Mouse (Mus musculus) T-helper 2 cell (primary cell): Measurements from ENCODE around the gene Ttk.

Experiments used
- in situ Hi-C: fragments of 300-600 bp; cut with MboI, MseI; formaldehyde crosslinking; loops from one replicate; pipeline ENCODE4 v1.15.1; 2025; ENCODE audit warnings: high pct_unique_total_duplicates

Ttk gene

DNA sequence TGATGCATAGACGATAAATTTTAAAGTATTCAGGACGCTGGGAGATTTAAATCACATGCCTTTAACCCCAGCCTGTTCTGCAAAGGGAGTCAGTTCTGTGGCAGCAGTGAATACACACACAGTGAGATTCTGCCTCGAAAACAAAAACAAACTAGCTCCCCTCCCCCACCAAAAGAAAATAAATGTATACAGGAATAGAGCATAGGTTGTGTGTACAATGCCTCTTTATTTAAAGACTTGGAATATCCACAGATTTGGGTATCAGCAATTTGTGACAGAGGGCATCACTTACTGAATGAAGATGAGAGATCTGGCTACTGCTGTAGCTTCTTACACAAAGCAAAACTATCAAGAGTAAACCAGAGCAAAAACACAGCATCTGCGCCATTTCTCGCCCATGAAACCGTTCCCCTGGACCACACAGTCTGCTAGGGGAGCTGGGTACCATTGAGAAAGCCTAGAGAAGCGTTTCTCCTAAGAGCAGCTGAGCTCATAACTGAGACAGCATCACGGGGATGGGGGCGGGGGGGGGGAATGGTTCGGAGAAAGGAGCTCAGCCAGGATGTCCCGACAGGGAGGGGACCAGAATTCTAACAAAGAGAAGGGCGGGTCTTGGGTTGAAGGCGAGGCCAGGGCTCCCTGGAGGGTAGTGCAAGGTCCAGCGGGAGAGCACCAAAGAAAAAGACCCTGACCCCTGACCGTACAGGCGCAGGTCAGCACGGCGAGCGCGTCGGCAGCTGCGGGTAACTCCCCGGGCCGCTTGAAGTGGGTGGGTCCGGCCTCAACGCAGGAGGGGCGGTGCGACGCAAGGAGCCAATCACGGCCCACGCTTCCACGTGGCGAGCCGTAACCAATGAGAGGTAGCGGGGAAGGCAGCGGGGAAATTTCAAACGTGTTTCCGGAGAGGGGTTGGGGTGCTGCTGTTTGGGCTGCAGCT, at the start of gene Ttk:
Gene Ttk, plus strand, starts transcription at position 879 of the 937 bp plus-strand sequence.
- in situ Hi-C loops, result no loop called here

DNA sequence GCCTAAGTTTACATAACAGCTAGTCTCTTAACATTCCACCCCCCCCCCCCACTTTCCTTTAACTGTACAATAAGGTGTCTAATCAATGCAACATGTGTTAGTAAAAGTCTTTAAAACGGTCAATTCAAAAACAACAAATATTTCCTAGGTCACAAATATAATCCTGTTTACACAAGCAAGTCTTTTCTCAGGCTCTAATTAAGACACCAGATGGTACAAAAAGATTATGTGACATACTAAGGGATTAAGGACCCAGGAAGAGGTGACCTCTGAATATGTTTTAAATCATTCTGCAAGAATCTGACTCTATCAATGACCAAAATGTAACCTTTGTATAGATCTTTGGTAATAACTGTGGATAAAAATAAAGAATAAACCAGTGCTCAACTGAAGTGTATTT, 49.0 kb upstream of the Ttk start:
- in situ Hi-C loops, result no loop called here

DNA sequence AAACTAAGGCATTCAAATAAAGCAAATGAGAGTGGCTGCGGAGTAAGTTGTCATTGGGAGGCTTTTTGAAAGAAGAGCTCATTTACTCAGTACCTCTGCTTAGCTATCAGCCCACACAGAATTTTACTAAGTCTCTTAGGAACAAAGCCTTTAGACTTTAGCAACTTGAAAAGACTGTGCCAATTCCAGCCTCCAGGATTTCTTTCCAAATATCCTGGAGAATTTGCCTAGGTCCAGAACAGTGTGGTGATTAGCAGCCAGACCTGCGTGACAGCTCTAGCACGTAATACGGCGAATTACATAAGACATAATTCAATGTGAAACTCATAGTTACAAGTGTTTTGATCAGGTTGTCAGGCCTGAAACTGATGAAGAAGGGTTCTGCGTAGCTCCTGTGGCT, 45.2 kb upstream of the Ttk start:
- in situ Hi-C loops, result no loop called here

DNA sequence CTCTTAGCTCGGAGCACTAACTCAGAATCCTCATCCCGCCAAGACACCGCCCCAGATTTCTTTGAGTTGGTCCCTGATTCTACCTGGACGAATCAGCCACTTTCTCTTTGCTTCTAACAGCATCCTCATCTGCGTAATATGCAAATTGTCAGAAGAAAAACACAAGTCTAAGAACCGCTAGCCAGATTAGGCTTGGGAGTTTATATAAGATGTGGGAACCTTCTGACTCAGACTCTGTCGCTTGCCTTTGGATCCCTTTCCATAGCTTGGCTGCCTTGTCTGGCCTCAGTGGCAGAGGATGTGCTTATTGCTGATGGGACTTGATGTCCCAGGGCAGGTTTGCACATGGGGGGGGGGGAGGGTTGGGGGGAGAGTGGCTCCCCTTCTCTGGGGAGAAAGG, 37.6 kb upstream of the Ttk start:
- in situ Hi-C loops, result no loop called here

DNA sequence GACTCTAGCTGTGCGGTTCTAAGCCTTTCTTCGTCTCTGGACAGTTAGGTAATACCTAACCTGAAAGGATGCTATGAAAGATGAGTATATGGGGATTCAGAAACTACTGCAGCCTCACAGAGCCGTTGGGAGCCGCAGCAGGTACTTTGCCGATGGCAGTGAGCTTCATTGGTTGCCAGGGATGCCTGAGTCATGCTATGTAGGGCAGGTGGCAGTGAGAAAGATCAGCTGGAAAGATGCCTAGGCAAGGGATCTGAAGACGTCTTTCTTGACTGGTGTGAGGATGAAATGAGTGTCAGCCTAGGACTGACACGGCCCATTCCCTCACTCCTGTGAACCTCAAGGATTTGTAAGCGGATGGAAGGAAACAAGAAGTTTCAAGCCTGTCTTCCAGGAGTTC, 36.6 kb upstream of the Ttk start:
- in situ Hi-C loops, result no loop called here

DNA sequence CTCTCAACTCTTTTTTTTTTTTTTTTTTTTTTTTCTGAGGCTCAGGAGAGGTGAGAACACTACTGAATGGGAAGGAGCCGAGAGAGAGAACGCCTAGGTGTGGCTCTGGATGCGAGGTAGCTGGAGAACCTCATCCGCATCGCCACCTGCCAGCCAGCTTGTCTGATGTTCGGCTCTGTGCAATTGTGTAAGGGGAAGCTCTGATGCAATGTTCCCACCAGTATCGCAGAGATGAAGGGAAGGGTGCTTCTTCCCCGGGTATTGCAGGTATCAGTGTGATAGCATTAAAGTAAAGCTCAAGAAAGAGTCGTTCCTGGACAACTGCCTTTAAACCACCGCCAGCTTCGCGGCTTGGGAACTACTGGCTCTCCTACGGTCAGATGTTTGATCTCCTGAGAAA, 30.1 kb upstream of the Ttk start:
- in situ Hi-C loops, result loop anchor here (10.0 kb wide), 1 partner anchor 100 kb away; no protein-coding TSS in a partner anchor

DNA sequence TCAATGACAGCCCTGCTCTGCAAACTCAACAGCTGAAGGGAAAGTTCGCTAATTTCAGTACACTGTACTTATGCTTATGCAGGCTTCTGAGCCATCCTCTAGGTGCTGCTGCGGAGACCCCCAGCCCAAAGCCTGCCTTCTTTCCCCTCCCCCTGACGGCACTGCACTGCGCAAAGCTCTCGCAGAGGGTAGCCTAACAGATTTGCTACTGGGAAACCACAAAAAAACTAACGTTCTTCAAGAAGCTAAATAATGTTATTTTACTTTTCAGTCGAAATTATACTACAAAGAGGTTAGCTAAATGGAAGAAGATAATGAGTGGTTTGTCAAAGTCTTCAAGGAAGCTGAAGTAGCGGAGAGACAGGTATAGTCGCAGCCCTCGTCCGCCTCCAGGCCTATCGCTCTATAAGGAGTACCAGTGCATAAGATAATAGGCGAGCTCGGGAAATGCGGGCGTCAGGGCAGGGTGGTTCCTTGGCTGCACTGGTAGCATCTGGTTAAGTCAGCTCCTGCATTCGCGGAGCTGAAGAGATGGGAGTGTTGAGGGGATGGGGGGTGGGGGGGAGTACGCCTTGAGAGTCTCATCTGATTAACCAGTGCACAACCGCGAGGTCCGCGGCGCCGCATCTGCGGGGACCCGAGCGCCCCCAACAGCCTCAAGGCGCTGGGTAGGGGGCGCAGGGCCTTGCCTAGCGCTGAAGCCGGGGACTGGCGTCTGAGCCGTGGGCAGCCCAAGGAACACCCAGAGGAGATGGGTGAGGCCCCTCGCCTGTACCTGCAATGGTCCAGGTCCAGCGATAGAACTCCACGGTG, 29.1 kb upstream of the Ttk start:
- in situ Hi-C loops, result loop anchor here (10.0 kb wide), 1 partner anchor 99 kb away; no protein-coding TSS in a partner anchor

DNA sequence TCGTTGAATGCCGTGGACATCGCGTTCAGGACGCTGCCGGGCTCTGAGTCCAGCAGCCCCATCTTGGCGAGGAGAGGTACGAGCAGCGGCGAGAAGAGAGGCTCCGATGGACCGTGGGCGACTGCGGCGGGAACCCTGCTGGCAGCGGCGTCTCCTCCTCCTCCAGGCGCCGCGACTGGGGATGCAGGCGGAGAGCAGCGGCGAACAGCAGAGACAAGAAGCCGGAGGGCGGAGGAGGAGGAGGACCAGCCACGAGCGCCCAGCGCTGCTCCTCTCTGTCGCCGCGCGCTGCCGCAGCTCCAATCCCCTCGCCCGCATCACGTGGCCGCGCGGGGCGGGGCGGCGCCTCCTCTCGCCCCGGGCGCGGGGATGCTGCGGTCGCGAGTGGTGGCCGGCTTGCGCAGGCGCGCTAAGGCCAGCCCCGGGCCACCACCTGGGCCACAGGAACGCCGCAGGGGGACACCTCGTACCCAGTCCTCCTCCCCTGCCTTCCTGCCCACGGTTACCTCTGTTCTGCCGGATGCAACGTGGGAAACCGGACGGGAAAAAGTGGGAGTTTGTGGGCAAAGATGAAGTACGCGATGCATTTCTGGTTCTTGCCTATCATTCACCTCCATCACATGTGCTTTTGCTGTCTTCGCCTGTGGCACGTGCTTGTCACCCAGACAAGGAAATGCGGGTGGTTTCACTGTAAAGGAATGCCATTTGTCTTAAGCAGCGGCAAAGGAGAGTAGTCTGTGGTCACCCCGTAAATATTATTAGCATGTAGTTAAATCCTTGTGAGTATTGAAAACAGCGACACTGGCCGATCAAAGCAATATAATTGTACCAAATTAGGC, 28.3 kb upstream of the Ttk start, which contains the start of gene Elovl4:
Gene Elovl4, minus strand, starts transcription at position 301 of the 839 bp plus-strand sequence.
- in situ Hi-C loops, result loop anchor here (10.0 kb wide), 1 partner anchor 99 kb away; no protein-coding TSS in a partner anchor

DNA sequence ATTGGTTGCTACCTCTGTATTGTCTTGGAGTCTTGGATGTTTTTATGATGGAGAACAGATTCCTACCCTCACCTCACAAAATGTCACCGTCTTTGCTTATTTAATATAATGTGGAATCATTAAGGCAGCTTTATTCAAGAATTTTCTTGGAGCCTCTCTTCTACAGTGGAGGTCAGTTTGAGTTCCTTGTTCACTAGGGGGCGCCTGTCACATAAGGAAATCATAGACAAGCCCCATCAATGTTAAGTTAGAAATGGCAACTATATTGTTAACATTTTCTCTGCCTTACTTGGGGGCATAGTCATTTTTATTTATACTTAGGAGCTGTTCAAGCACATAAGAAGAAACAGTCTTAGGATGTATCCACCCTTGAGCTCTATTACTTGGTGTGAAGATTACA, 26.9 kb upstream of the Ttk start:
- in situ Hi-C loops, result loop anchor here (10.0 kb wide), 1 partner anchor 97 kb away; no protein-coding TSS in a partner anchor

DNA sequence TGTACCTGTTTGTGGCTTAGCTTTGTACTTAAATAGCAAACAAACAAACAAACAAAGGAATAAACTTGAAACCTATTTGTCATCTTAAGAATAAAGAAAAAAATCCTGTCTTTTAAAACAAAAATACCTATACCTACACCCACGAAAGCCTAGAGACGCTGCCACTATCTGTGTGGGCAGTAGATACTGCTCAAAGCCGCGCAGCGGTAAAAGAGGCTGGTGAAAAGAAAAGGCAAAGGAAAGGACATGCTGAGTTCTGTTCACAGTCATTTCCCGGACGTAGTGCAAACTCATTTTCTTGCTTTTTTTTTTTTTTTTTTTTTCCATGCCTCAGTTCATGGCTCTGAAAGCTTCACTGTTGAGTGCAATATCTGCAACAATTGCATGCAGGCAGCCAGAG, 15.3 kb upstream of the Ttk start:
- in situ Hi-C loops, result no loop called here

DNA sequence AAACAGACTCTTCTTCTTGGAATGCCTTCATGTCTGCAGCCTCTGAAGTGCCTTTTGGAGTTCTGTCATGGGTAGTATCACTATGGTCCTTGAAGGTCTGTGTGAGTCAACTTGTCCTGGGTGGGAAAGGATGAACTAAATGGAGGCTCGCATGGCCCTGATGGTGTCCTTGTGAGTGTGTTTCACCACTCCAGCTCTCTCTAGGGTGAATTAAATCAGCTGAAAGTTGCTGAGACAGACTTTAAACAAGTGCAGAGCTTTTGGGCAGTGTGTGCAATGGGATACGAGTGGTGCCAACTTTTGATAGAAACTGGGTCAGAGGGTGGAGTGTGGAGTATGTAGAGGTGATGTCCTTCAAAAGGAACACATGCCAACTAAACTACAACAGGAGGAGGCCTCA, 13.5 kb upstream of the Ttk start:
- in situ Hi-C loops, result no loop called here

DNA sequence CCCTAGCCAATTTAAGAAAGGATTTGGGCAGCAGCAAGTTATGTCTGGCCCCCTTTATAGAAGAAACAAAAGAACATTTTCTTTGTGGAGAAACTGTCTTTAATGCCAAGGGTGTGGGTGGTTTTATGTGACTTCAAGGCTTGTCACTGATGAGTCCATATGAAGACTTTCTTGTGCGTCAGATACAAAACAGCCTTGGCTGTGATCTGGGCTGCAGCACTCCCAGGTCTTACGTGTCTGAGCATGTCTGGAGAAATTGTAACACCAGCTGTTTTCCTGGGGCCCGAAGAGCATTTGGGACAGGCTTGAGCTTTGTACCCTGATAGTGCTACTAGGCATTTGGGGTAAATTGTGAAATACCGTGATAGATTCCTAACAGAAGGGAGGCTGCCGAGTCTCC, 11.6 kb upstream of the Ttk start:
- in situ Hi-C loops, result no loop called here

DNA sequence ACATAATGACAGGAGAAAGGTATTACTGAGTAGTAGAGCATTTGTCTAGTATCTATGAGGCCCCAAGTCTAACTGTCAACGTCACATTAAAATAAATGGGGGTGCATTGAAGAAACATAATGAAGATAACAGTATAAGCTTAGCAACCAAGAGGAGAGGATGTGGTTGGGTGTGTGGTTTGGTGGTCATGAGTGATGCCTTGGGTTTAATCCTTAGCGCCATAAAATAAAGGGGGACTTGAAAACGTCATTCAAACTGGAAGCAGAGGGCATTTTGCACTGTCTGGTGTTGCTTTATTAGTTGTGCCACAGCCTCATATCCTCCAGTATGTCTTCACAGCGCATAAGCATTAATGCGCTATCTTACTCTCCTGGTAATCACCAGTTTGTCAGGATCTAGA, 4.6 kb upstream of the Ttk start:
- in situ Hi-C loops, result no loop called here

DNA sequence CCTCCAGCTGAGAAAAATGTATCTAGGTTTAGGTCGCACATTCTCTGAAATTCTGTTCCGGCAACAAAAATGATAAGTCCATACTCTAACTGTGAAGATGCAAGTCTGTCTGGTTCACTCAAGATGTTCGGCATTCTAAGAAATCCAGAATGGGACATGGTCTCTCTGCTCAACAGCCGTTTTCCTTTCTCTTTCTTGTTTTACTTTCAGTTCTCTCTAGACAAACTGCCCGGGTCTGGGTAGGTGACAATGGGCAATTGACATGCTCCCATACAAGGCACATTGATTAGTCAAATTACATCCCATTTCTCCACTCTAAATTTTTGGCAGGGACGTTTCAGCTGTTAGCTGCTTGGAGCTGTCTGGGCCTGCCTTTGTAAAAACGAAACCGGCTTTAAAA, 3.3 kb upstream of the Ttk start:
- in situ Hi-C loops, result no loop called here

DNA sequence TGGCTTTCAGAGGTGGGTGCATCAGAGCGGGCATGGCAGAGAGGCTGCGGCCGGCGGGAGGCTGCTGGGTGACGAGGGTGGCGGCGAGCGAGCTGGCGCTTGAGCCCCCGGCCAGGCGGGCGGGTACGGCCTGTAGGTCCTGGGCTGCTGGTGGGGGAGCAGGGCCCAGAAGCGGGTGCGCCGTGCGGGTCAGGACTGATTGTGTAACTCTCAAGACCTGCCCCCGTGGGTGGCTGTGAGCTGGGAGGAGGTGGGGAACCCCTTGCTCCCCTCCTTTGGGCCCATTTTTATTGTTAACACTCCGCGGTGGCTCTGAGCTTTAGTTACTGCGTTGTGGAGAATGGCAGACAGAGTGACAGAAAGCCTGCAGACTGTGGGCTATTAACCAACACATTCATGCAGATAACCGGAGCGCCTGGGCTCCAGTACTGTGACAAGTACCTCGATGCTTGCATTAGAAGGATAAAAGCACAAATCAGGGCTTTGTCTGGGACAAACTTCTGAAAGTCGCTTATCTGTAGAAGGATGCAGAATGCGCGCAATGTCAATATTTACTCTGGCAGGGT, 342 bp downstream of the Ttk start:
- in situ Hi-C loops, result no loop called here

DNA sequence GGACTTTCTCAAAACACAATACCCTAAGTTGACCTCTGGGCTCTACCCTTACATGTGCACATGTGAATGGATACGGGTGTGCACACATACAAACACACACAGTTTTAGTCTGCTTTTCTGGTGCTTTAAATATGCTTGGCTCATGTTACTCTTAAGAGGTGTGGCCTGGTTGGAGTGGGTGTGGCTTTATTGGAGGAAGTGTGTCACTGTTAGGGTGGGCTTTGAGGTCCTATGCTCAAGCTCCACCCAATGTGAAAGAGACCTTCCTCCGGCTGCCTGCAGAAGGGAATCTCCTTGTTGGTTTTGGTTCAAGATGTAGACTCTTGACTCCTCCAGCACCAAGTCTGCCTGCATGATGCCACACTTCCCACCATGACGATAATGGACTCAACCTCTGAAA, 18.0 kb downstream of the Ttk start:
- in situ Hi-C loops, result no loop called here

DNA sequence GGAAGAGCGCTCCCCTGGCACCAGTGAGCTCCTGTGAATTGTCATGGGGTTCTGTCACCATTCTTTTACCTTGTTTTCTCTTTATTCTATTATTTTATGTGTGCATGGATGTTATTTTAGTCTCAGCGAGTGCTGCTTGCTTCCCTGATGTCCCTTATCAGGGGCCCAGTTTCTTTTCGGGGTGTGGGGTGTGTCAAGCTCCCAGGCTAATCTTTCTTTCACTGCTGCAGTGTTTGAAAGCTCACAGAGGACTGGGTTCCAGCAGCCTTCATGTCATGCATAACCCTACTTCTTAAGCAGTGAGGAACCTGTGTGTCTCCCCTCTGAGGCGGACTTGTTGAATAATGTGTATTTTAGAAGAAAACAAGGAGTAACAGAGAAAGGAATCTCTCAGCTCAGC, 30.7 kb downstream of the Ttk start:
- in situ Hi-C loops, result no loop called here

DNA sequence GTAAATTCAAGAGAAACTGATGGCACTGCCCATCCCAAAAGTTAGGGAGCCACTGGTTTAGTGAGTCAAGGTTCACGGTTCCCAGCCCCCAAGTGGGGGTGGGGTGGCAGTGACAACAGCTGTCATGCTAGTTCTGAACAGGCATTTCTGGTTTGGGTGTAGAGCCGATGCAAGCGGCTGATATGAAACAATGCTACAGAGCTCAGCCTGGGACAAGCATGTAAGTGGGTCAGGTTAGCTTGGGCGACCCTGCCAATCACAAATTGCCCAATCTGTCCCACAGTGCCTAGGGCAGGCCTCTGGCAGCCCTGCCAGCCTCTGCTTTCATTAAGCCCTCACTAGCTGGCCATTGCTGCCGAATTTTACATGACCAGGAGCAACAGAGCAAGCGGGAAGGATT, 47.7 kb downstream of the Ttk start:
- in situ Hi-C loops, result no loop called here

DNA sequence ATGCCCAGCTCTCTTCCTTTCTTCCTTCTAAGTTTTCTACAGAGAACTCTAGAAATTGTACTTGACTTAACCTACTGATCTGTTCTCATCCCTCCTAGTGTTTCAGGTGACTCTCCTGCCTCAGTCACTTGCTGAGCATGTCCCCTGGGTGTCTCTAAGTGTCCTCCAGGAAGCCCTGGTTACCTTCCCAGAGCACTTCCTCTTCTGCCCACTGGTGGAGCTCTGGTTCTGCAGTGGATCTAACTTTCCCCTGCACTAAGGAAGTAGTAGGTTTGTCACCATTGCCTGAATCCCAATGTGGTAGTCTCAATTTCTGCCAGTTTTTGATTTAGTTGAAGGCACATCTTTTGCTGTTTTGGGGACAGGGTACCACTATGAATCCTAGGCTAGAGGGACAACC, 51.7 kb downstream of the Ttk start:
- in situ Hi-C loops, result no loop called here

DNA sequence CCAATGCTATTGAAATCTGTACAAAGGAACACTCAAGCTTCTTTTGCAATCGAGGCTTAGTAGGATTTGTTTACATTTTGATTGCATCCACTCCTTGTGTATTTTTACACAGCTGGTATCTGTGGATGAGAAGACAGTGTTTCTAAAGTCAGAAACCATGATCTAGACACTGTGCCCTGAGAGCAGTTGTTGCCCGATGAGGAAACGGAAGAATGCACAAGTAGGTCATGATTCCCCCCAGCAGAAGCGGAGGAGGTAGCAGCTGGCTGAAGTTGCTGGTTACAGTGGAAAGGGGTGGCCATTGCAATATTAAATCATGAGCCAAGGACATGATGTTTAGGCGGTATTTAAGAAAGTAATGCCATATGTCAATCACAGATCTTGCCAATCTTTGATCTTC, 53.7 kb downstream of the Ttk start:
- in situ Hi-C loops, result no loop called here

DNA sequence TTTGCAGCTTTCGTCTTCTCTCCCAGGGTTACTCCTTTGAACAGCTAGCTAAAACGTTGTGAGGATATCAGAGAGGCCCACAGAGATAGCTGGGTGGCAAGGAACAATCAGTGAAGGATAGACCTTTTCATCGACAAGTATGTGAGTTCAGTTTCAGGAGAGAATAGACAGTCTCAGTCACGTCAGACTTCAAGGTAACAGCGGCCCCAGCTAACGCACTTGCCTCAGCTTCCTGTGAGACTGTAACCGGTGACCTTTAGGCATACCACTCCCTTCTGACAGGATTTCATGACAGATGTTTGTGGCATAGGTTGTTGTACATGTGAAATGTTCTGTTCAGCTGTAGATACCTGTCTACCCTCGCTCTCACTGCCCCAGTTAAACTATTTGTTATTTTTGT, 58.6 kb downstream of the Ttk start:
- in situ Hi-C loops, result loop anchor here (10.0 kb wide), 1 partner anchor 848 kb away; no protein-coding TSS in a partner anchor
